Mouse (Mus musculus) megakaryocyte, embryonic 14.5 days (primary cell): ENCODE data around the gene Vars. TPM values are rescaled to one million over a fixed set of nuclear protein-coding genes. Genes with fewer than 3 reads are reported as not detected.

Experiments used
- H3K27me3 ChIP-seq: replicated peaks from 2 replicates; pipeline ENCODE3; 2012; ENCODE audit warnings: inconsistent platforms
- H3K36me3 ChIP-seq: replicated peaks from 2 replicates; pipeline ENCODE3; 2012; ENCODE audit warnings: low read length, inconsistent platforms, mixed read lengths
- H3K4me1 ChIP-seq: 2 replicates; pipeline ENCODE4 v1.6.1; 2012; ENCODE audit warnings: inconsistent platforms
- H3K4me3 ChIP-seq: replicated peaks from 2 replicates; pipeline ENCODE3; 2012; ENCODE audit warnings: moderate library complexity, mild to moderate bottlenecking, inconsistent platforms
- H3K9me3 ChIP-seq: 2 replicates; pipeline ENCODE4 v1.6.1; 2012; ENCODE audit warnings: inconsistent platforms
- FLI1 ChIP-seq: IDR thresholded peaks from 2 replicates; pipeline ENCODE4 v1.6.1; 2012; ENCODE audit warnings: low read length, inconsistent platforms, mixed read lengths
- GATA1 ChIP-seq: IDR thresholded peaks from 3 replicates; pipeline ENCODE4 v1.6.1; 2012; ENCODE audit warnings: mixed read lengths, low read length, inconsistent platforms, borderline replicate concordance
- polyA plus RNA-seq: library from polyadenylated mRNA; stranded (reverse); fragments of >175 nt; gene quantifications from 2 replicates; pipeline ENCODE4 v1.2.3, GENCODE M21; 2012; ENCODE audit warnings: low replicate concordance; ENCODE audit not compliant: insufficient read depth

The Vars gene
- polyA plus RNA-seq, 1 experiment = 188 TPM

DNA sequence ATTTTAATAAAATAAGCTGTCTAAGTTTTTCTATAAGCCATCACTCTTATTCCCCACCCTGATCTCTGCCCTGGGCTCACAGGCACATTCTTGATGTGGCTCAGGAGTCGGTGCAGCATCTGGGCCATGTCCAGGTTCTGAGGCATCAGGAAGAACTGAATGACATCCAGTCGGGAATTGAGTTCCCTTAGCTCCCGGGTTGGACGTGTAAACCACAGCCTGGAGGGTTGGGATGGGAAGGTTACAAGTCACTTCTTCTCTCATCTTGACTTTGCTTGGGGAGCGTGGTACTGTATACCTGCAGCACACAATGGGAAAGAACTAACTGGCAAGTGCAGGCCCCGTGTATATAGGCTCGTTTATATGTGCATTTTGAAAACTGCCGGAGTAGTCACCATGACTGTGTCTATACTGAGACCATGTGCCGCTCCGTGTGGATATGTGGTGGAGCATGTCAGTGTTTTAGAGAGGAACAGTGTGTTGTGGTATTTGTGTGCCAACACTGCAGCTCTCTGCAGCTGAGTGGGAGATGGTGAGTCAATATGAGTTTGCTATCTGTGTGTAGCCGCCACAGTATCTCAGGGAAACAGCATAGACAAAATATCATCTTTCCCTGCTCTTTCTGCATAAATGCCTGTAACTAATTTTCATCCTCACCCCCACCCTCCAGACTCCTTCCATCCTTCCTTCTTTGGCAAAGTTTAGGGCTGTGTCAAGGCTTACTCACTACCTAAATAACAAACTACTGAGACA lies 38.5 kb downstream of the Vars start:
- H3K36me3 ChIP-seq = peaks cover 26% of the 10 kb centered on the region
- peaks cover 54% of the 10 kb centered on the region for H3K4me1 ChIP-seq
- H3K9me3 ChIP-seq = peaks cover 5% of the 10 kb centered on the region; the same call in 1 of the 2 replicates
- H3K4me3 ChIP-seq = no peak overlapping the region
- TF ChIP-seq FLI1 (no peak), GATA1 (no peak)
- no peaks in the 10 kb centered on the region for H3K27me3 ChIP-seq

GRCm38 (mm10) chr17:35043794-35044193 lies 43.0 kb downstream of the Vars start:
- peaks cover 83% of the 10 kb centered on the region for H3K4me1 ChIP-seq
- H3K9me3 ChIP-seq = no peaks in the 10 kb centered on the region
- TF ChIP-seq FLI1 = no peak
- H3K27me3 ChIP-seq = no peaks in the 10 kb centered on the region
- peaks cover 12% of the 10 kb centered on the region for H3K36me3 ChIP-seq
- H3K4me3 ChIP-seq = no peak overlapping the region

GRCm38 (mm10) chr17:35044904-35045806 lies 44.4 kb downstream of the Vars start:
- Histone ChIP-seq H3K27me3 (no peaks in the 10 kb centered on the region), H3K36me3 (peaks cover 10% of the 10 kb centered on the region), H3K9me3 (no peaks in the 10 kb centered on the region), H3K4me1 (peaks cover 77% of the 10 kb centered on the region), H3K4me3 (peak overlapping the region; percentile 93)
- TF ChIP-seq FLI1 (no peak), GATA1 (no peak)

DNA sequence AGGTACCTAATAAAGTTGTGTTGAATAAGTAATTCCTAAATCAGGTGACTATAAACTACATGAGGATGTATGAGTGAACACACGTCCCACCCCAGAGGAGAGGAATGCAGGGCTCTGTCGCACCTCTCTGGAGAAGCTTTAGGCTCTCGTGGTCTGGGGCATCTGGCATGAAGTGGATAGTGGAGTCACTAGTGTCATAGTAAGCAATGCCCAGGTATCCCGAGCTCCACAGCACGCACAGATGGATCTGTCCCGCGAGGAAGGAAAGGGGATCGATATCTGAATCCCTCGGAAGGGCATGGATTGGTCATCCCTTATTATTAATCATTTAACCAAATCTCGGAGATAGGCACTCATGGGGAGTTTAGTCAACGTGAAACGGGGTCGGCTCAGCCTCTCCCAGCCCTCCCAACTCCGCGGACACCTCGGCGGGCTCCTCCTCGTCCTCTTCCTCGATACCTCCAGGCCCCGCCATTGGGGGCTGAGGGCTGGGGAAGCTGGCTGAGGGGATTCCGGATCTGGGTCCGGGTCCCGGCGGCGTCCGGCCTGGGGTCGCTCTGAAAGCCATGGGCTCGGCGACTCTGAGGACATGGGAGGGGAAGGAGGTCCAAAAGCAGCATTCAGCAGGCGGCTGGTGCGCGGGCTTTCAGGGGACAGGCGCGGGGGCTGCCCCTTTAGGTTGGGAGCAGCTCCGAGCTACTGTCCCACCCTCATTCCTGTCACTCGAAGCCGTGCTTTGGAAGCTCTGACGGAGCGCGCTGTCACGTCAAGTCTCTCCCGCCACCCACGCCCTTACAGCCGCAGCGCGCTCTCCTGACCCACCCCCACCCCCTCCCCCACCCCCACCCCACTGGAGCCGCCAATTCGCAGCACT lies 45.3 kb downstream of the Vars start:
- Histone ChIP-seq H3K4me1 (peaks cover 74% of the 10 kb centered on the region), H3K27me3 (no peaks in the 10 kb centered on the region)
- TF ChIP-seq FLI1 = no peak
- TF ChIP-seq GATA1 = no peak

DNA sequence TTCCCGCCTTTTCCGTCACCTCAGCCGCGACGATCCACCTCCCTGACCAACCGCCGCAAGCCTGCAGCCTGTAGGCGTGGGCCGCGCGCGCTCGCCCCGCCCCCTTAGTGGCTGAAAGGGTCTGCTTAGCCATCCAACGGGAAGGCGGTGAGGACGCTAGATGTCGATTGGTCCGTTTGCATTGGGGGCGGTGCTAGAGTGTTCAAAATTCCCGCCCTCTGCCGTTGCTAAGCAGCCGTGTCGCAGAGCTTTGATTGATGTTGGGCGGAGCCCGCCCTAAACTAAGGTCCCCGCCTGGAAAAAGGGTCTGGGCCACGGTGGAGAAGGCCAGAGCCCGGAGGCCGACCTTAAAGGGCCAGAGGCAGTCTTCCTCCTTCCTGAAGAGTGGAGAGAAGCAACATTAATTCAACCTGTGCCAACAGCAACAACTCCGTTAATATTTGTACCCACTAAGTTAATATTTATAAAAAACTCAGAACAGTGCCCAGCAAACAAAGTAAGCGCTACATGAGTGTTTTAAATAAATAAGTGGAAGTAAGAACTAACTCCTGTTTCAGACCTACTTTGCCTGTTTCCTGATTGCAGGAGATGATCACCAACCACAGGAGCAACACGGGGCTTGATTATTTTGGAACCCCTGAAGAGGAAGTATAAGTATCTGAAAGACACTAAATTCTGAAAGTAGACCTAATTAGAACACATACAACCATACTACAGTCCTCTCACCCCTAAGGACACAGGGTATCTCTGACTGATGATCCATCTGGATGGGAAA lies 46.1 kb downstream of the Vars start, which contains the start of gene Msh5:
Gene Msh5, minus strand, starts transcription at position 65 of the 775 bp plus-strand sequence.
- H3K4me1 ChIP-seq = peaks cover 69% of the 10 kb centered on the region
- H3K36me3 ChIP-seq = peaks cover 8% of the 10 kb centered on the region
- no peak for TF ChIP-seq GATA1
- peak; percentile 89; the same call in 1 of the 2 replicates for TF ChIP-seq FLI1
- peak within 1 kb of the TSS; percentile 93 for H3K4me3 ChIP-seq
- H3K27me3 ChIP-seq = no peaks in the 10 kb centered on the region
- H3K9me3 ChIP-seq = no peaks in the 10 kb centered on the region

More for the DNA sequence above, 45.3 kb downstream of the Vars start:
- Histone ChIP-seq H3K36me3 (peaks cover 7% of the 10 kb centered on the region), H3K4me3 (peak overlapping the region; percentile 93), H3K9me3 (no peaks in the 10 kb centered on the region)

DNA sequence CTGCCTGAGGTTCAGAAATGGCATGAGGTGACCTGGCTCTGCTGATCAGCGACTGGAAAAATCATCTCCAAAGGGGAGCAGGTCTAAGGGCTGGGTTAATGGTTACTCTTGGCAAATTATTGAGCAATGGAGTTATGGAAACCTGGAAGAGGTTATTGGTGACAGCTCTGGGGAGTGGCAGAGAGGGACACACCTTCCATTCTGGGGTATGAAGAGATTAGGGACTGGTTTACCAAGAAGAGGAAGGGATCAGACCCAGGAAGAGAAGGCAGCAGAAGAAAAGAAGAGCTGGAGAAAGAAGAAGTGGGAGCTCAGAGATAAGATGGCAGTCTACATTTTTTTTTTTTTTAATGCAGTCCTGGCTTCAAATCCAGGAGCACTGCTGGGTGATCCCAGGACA lies 46.9 kb downstream of the Vars start:
- Histone ChIP-seq H3K4me3 (peak overlapping the region; percentile 93), H3K36me3 (peaks cover 14% of the 10 kb centered on the region), H3K4me1 (peaks cover 72% of the 10 kb centered on the region), H3K9me3 (no peaks in the 10 kb centered on the region), H3K27me3 (no peaks in the 10 kb centered on the region)
- no peak for TF ChIP-seq FLI1
- TF ChIP-seq GATA1 = no peak

GRCm38 (mm10) chr17:35048149-35048931 lies 47.6 kb downstream of the Vars start:
- no peaks in the 10 kb centered on the region for H3K9me3 ChIP-seq
- H3K27me3 ChIP-seq = no peaks in the 10 kb centered on the region
- TF ChIP-seq FLI1 (no peak), GATA1 (no peak)
- peaks cover 74% of the 10 kb centered on the region for H3K4me1 ChIP-seq
- H3K36me3 ChIP-seq = peaks cover 21% of the 10 kb centered on the region
- peak overlapping the region; percentile 97 for H3K4me3 ChIP-seq

DNA sequence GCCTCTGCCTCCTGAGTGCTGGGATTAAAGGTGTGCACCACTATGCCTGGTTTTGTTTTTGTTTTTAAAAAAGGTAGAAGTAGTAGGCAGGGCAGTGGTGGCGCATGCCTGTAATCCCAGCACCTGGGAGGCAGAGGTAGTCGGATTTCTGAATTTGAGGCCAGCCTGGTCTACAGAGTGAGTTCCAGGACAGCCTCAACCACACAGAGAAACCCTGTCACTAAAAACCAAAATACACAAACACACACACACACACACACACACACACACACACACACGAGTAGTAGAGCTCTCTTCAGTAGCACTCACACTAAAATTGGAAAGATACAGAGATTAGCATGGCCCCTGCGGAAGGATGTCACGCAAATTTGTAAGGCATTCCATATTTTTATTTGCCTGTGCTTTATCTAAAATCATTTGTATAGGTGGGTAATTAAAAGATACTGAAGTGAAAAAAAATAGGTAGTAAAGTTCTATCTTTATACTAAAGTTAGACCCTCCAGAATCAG lies 48.2 kb downstream of the Vars start:
- H3K4me3 ChIP-seq = peak overlapping the region; percentile 97
- no peaks in the 10 kb centered on the region for H3K27me3 ChIP-seq
- no peaks in the 10 kb centered on the region for H3K9me3 ChIP-seq
- peaks cover 27% of the 10 kb centered on the region for H3K36me3 ChIP-seq
- no peak for TF ChIP-seq GATA1
- TF ChIP-seq FLI1 = no peak
- H3K4me1 ChIP-seq = peaks cover 73% of the 10 kb centered on the region
